Mouse (Mus musculus) NIH3T3 (cell line): Measurements from ENCODE around the gene Mdk.

Source experiments
- DNase-seq: peaks from one replicate; pipeline ENCODE4 v3.0.0-alpha.2; 2012; ENCODE audit warnings: low read depth

Gene Mdk

DNA sequence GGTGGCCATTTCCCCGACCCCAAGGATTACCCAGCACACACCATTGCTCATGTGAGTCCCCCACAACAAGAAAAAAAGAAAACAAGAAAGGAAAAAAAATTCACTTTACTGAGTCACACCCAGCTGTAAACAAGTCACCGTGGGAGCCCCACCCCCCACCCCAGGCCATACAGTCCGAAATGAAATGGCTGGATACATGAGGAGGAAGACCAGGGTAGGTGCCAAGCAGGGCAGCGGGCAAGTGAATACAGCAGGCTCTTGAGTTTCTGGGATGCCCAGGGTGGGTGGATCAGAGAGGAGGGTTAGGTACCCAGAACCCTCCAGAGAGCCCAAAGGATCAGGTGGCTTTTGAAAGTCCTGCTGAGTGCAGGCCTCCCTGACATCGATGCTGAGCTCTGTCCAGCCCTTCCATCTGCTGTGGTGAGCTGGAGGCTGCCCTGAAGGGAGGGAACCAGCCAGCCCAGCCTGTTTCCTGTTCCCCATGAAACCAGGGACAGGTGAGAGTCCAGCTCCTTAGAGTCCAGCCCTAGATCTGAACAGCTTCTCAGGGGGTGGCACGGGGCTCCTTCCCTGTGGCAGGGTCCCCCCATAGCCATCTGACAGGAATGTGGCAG, 747 bp upstream of the Mdk start:
- no peak for DNase-seq

DNA sequence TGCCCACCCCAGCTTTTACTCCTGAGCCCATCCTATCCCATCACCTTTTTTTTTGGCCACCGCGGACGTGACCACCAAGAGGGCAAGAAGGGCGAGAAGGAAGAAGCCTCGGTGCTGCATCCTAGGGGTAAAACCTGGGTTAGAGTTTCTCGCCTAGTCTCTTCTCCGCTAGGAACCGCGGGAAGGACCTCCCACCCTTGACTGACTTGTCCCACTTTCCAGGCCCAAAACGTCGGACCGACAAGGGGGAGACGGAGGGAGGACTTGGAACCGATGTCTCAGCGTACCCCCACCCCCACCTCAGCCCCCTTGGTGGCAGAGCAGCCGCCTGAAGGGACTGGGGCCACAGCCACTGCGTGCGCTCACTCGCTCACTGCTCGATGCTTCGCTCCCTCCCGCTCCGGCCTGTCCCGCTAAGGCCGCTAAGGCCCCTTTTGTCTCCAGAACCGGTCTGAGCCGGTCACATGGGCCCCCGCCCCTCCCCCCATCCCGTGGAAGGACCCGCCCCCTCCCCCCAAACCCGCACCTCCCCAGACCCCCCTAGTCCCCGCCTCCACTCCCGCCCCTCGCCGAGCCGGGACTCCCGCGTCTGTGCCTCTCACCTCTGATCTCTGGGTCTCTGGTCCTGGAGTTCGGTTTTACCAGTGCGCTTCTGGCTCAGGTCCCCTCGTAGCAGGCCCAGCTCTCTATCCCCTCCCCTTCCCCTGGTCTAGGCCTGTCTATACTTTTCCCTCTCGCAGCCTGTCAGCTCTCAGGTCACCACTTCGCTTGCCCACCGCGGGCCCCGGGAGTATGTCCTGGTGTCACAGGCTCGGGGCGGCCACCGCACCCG, 553 bp downstream of the Mdk start:
- no peak for DNase-seq

DNA sequence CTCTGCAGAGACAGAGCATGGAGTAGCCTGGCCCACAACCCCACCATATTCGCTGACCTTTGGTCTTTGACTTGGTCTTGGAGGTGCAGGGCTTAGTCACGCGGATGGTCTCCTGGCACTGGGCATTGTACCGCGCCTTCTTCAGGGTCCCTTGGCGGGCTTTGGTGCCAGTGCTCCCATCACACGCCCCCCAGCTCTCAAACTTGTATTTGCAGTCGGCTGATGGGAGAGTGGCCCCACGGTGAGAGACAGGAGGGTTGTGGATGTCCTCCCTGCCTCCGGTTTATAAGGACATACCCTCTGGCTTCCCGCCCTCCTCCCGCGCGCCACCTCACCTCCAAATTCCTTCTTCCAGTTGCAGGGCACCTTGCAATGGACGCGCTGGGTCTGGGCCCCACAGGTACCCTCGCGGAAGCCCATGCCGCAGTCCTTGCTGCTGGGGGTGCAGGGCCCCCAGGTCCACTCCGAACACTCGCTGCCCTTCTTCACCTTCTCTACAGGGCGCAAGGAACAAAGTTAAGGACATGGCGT, 1.3 kb downstream of the Mdk start:
- DNase-seq: no peak

DNA sequence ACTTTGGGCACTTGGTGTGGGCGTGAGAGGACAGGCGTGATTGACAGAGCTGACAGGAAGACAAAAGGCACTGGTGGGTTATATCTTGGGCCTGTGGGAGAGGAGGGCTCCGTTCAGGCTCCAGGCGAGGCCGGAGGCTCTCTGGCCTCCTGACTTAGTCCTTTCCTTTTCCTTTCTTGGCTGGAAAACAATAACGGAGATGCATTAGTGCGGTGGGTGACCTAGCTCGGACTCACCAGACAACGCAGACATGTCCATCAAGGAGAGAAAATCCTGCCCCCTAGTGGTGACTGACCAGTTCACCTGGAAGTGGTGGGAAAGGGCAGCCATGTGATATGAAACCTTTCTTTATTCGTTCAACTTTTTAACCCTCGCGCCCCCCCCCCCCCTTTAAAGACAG, 2.2 kb downstream of the Mdk start:
- DNase-seq: peak; percentile 73

DNA sequence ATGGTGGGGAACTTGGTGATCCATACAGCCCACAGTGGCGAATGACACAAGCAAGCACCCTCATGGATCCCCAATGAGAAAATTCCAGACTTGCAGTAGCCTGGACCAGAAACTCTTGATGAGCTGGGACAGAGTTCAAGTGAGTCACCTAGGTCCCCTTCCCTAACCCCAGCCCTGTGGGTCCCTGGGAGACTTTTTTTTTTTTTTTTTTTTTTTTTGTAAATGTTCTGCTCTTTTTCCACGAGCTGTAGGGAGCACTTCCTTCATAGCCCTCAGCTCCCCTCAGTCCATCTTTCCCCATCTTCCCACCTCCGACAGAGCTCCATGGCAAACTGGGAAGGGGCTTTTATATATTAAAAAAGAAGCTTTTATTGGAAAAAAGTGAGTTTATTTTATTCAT, 2.6 kb downstream of the Mdk start:
- DNase-seq: no peak

DNA sequence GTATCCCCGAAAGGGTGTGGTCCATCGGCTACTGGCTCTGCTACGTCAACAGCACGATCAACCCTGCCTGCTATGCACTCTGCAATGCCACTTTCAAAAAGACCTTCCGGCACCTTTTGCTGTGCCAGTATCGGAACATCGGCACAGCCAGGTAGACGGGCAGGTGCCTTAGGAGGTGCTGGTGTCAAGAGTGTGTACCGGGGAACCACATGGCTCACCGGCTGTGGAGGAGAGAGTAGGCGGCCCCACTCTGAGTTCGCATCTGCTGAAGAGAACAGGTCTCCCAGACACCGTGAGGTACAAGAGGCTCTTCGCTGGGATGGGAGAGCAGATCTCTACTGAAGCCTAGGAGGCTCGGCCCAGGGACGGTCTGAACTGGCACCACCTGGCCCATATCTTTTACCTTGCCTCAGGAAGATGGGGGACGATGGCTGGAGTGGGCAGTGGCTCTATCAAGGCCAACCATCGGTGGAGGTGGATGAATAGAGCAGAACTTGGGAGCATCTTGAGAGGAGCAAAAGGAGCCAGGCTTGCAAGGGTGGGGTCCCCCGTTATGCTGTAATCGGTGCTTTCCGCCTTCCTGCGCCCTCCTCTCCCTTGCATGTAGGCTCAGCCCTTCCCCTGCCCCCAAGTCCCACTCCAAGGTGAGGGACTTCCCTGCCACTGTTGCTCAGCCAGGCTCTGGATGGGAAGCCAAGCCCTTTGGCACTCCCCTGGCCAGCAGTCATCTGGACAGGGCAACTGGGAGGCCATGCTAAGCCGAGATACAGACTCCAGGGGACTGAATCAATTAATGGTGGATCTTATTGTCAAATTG, 3.4 kb downstream of the Mdk start:
- no peak for DNase-seq

DNA sequence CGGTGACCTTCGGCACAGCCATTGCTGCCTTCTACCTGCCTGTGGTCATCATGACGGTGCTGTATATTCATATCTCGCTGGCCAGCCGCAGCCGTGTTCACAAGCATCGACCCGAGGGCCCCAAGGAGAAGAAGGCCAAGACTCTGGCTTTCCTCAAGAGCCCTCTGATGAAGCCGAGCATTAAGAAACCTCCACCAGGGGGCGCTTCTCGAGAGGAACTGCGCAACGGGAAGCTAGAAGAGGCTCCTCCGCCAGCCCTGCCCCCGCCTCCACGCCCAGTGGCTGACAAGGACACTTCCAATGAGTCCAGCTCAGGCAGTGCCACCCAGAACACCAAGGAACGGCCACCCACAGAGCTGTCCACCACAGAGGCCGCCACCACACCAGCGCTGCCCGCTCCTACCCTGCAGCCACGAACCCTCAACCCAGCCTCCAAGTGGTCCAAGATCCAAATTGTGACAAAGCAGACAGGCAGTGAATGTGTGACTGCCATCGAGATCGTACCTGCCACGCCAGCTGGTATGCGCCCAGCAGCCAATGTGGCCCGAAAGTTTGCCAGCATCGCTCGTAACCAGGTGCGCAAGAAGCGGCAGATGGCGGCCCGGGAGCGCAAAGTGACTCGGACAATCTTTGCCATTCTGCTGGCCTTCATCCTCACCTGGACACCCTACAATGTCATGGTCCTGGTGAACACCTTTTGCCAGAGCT, 4.1 kb downstream of the Mdk start:
- peak; percentile 25 for DNase-seq

DNA sequence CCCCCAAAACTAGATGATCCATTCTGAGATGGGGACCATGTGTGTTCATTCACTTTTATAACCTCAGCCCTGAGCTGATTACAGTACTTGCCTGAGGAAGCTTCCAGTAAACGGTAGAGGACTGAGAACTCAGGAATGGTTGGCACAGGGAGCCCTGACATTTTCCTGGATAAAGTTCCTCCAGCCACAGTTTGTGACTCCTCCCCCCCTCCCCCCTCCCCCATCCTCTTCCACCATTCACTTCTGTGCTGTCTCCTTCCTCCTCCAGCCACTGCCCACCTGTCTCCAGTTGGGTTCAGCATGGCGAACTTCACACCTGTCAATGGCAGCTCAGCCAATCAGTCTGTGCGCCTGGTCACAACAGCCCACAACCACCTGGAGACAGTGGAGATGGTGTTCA, 5.1 kb downstream of the Mdk start, which contains the start of gene Chrm4:
TSS of gene Chrm4 (plus strand) at position 301 of the 400 bp plus-strand sequence.
- no peak for DNase-seq

DNA sequence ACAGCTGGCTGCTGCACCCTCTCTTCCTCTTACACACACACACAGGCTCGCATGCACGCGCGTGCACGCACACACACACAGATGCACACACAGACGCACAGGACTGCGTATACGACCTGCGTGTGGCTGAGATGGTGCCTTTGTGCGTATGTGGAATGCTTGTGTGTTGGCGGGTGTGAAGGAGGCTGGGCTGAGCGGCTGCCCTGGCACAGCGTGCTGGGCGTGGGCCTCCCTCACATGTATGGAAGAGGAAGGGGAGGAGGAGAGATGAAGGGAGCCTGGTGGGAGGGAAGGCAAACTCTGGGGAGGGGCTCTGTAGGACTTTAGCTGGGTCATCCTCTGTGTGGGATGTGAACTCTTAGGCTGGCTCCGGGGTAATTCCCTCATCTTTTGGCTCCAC, 6.7 kb downstream of the Mdk start:
- DNase-seq: no peak

DNA sequence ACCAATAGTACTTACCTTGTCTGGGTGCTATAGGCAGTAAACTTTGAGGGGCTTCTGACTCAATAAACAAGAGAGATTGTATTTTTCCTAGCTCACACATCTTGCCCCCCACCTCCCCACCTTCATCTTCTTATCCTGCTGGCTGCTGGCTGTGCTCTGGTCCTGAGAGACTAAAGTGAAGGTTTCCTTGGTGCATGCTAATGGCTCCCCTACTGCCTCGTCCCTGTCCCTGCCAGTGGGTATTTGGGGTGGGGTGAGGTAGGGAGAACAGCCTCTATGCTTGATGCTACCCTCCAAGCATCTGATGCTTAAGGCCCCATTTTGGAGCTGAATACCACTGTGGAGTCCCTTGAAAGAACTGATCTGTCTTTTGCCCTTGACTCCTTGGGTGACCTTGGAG, 7.4 kb downstream of the Mdk start:
- no peak for DNase-seq

DNA sequence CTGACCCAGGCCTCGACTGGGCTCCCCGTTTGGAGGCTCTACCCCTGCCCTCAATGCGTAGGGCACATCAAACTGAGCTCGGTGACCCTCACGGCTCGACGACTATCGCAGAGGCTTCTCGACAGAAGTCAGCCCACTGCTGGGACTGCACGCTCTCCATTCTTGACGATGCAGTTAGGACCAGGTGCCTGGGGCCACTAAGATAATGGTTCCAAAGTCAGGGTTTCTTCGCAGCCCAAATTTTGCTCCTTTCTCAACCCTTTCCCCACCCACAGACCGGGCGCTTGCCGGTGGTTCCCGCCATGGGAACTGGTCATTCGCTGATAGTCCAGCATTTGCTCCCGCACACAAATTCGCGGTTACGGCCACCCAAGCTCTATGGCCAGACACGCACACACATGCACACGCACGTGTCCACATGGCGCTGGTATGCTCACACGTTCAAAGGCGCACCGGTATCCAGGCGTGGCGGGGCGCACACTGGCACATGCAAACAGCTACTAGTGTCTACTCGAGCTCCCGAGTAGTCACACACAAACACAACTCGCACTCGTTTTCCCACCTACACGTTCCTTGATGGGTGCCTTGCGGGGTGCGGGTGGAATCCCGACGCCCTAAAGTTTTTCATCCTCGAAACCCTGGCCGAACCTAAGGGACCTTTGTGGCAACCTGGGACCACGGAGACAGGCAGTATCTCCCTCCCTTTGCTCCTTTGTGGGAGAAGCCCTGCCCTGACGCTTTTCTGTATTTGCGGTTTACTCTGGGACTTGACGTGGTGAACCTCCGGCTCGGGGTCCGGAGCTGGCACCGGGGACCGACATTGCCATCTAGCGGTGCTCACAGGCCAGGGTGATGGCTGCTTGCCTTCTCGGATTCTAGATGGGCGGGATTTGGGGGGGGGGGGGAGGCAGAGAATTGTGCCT, 8.4 kb downstream of the Mdk start:
- DNase-seq: peak; percentile 79

DNA sequence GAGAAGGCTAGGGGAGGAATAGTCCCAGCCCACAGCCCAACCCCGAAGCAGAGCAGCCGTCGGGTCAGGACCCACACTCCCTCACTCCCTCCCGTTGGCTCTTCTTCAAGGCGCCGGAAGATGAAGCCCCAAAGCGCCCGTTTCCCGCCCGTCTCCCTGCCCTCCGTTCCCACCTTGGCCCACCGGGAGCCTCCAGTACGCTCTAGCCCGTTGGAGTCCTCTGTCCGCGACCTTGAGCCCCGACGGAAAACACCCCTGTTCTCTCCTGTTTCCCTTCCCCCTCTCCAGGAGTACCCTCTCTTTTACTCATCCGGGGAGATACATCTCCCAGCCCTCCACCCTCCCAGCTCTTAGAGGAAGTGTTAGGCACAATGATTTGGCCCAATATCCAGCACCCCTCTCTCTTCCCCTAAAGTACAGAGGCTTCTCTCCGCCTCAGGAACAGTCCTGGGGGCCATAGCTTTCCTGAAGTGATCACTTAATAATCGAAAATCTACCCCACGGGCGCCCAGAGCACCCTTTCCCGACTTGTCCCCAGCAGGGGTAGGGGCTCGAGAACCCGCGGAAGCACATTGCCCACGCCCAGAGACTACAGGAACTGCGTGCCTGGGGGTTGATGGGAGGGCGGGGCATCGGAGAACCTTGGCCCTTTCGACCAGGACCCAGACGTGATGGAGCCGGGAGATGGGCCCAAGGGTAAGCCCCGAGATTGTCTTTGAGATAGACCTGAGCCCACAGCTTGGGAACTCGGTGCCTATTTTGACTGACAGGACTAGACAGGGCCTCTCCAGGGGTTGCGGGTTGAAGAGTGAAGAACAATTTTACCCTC, 9.3 kb downstream of the Mdk start:
- no peak for DNase-seq

DNA sequence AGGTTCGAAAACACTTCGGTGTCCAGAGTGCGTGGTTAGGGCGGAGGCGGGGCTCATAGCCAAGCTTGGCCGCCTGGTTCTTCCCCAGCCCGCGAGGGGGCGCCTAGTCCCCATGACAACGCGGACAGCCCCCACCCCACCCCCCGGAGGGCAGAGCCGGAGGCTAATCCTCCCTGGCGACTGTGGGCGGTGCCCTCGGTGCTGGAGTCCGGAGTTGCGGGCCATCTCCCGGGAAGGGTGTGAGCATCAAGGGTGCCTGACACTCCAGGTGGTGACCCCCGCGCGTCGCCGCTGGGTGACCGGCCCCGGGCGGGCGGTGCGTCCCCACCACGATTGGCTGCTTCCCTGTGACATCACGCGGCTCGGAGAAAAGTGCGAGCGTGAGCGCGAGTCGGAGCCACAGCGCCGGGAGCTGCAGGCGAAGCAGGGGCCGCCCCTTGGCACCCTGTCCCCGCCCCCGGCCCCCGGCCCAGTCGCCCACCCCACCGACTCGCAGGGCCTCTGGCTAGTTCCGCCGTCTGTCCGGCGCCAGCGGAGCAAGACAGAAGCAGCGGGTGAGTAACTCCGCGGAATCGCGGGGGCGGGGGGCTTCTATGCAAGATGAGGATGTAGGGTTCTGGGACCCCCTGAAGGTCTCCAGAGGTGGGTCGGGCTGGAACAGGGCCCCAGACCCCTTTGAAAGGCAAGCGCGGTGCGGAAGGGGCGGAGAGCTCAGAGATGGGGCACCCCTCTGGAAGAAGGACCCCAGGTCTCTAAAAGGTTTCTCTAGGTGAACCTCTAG, 10.1 kb downstream of the Mdk start:
- peak; percentile 73 for DNase-seq

DNA sequence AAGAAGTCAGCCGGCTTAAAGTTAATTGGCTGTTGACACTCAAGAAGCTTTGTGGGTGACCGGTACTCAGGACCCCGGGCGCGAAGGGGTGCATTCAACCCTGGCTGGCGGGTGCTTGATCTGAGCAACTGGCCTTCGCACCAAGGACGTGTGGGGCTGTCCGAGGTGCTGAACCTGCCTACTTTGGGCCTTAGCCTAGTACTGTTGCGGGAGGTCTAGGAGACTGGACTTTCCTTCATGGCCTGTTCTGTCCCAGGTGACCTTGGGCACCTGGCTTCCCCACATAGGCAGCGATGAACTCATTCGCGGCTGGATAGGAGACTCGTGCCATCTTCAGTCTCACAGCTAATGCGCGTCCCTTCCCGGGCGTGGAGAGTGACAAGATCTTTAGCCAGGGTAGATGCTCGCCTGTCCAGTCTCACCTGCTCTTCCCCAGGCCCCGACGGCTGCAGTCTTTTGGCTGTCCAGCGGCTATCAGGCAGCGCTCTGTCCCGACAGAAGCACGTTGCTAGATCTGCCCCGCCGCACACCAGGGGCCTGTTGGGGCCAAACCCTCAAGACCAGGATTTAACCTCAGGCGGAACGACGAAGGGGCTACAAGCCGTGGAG, 10.8 kb downstream of the Mdk start:
- peak; percentile 59 for DNase-seq

DNA sequence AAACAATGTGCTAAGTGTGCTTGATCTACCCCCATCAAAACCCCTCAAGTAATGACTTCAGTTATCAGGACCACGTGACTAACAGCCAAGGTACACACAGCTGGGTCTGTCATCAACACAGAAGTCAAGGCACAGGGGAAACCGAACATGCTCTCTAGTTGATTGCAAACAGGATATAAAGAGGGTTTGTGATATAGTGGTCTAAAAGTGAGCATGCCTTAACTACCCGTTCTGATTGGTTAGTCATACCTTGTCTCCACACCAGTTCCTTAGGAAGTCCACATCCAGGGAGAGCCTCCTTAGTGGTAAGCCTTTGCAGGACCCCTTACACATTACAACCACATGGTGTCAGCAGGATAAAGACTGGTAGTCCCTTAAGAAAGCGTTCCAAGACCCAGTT, 12.0 kb downstream of the Mdk start:
- no peak for DNase-seq

DNA sequence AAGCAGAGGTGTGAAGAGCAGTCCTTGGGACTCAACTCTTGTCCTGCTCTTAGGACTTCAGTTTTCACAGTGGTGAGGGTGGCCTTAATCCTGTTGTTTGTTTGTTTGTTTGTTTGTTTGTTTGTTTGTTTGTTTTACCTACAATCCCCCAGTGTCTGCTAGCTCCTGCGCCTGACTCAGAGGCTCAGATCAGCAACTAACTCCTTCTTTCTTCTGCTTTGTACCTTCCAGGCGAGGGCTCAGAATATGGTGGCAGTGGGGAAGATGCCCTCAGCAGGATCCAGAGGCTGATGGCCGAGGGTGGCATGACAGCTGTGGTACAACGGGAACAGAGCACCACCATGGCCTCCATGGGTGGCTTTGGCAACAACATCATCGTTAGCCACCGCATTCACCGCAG, 15.0 kb downstream of the Mdk start:
- DNase-seq: no peak

DNA sequence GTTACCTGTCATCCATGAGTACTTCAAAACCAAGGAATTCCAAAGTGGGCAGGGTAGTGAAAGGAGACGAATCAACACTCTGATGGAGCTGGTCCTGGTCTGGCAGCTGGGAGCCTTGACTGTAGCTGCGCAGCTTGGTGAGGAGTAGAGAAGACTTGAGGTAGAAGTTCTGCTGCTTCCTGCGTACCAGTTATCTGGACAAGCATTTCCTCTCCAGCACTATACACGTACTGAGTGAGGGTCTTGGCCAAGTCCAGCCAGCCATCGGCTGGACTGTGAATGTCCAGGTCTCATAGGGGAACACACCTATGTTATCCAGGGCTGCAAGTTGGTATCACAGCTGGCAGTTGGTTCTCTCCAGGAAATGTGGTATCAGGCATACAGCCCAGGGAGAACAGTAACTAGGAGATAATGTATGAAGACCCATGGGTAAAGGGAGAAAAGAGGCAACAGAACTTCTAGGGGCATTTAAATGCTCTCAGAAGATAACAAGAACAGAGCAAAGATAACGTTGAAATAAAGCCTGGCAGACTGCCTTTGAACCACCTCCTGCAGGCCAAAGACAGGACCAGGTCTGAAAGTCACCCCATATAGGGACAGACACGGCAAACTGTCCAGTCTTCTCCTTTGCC, 15.6 kb downstream of the Mdk start:
- no peak for DNase-seq
